Mouse (Mus musculus) testis, adult 2 months (tissue): ENCODE results near the gene Btbd9. TPM values are rescaled to one million over a fixed set of nuclear protein-coding genes. Genes with fewer than 3 reads are reported as not detected.

ENCODE experiments used
- H3K27ac ChIP-seq: fragments of 200-500 bp; 2 replicates; pipeline ENCODE4 v1.5.1; 2012; ENCODE audit warnings: low read depth, low read length; ENCODE audit not compliant: control insufficient read depth, insufficient read depth
- H3K27me3 ChIP-seq: fragments of 200-500 bp; 2 replicates; pipeline ENCODE4 v1.6.1; 2012; ENCODE audit warnings: mild to moderate bottlenecking, low read length, moderate library complexity; ENCODE audit not compliant: control insufficient read depth, insufficient read depth
- H3K36me3 ChIP-seq: fragments of 200-500 bp; 2 replicates; pipeline ENCODE4 v1.6.1; 2012; ENCODE audit warnings: mild to moderate bottlenecking, low read length; ENCODE audit not compliant: control insufficient read depth, insufficient read depth
- H3K4me1 ChIP-seq: fragments of 200-500 bp; 2 replicates; pipeline ENCODE4 v1.6.1; 2012; ENCODE audit warnings: low read length; ENCODE audit not compliant: control insufficient read depth, insufficient read depth
- H3K4me3 ChIP-seq: fragments of 200-500 bp; 2 replicates; pipeline ENCODE4 v1.5.1; 2012; ENCODE audit warnings: low read depth, mild to moderate bottlenecking, low read length, moderate library complexity, mixed read lengths; ENCODE audit not compliant: control insufficient read depth
- CTCF ChIP-seq: fragments of 200-500 bp; IDR thresholded peaks from 2 replicates; pipeline ENCODE4 v1.5.1; 2012; ENCODE audit warnings: low read depth, mild to moderate bottlenecking, inconsistent platforms, low read length, moderate library complexity; ENCODE audit not compliant: control insufficient read depth, insufficient read depth, insufficient replicate concordance
- POLR2A ChIP-seq: fragments of 200-500 bp; IDR thresholded peaks from 2 replicates; pipeline ENCODE4 v1.6.1; 2012; ENCODE audit warnings: low read depth, mild to moderate bottlenecking, inconsistent platforms, low read length, moderate library complexity; ENCODE audit not compliant: control insufficient read depth
- polyA plus RNA-seq: library from polyadenylated mRNA; depleted of rRNA; stranded (reverse); fragments of >200 nt; gene quantifications from 2 replicates; pipeline ENCODE4 v1.2.3, GENCODE M21; 2012

The Btbd9 gene
- polyA plus RNA-seq, 1 experiment = 87.1 TPM

- Histone ChIP-seq H3K4me3 (no peak overlapping the region), H3K36me3 (no peaks in the 10 kb centered on the region), H3K4me1 (no peaks in the 10 kb centered on the region), H3K27me3 (no peaks in the 10 kb centered on the region), H3K27ac (no peak overlapping the region)
- TF ChIP-seq POLR2A = no peak
- no peak for TF ChIP-seq CTCF
Observed at GRCm38 (mm10) chr17:30533098-30533497, 43.2 kb downstream of the Btbd9 start.

- Histone ChIP-seq H3K27ac (no peak overlapping the region), H3K36me3 (no peaks in the 10 kb centered on the region), H3K4me3 (no peak overlapping the region), H3K27me3 (no peaks in the 10 kb centered on the region), H3K4me1 (no peaks in the 10 kb centered on the region)
- TF ChIP-seq CTCF (no peak), POLR2A (no peak)
Observed at GRCm38 (mm10) chr17:30530542-30530940, 45.7 kb downstream of the Btbd9 start.

GRCm38 (mm10) chr17:30529632-30530541 is 46.4 kb downstream of the Btbd9 start:
- Histone ChIP-seq H3K4me3 (no peak overlapping the region), H3K27ac (no peak overlapping the region), H3K36me3 (no peaks in the 10 kb centered on the region), H3K27me3 (no peaks in the 10 kb centered on the region), H3K4me1 (no peaks in the 10 kb centered on the region)
- TF ChIP-seq CTCF = no peak
- TF ChIP-seq POLR2A = no peak

GRCm38 (mm10) chr17:30525405-30526295 is 50.6 kb downstream of the Btbd9 start:
- no peak overlapping the region for H3K4me3 ChIP-seq
- peaks cover 1% of the 10 kb centered on the region; the same call in 1 of the 2 replicates for H3K36me3 ChIP-seq
- H3K4me1 ChIP-seq = no peaks in the 10 kb centered on the region
- H3K27me3 ChIP-seq = no peaks in the 10 kb centered on the region
- TF ChIP-seq CTCF = no peak
- no peak for TF ChIP-seq POLR2A
- H3K27ac ChIP-seq = no peak overlapping the region

- no peak for TF ChIP-seq CTCF
- Histone ChIP-seq H3K4me1 (no peaks in the 10 kb centered on the region), H3K27me3 (no peaks in the 10 kb centered on the region), H3K36me3 (peaks cover 1% of the 10 kb centered on the region; the same call in 1 of the 2 replicates), H3K27ac (no peak overlapping the region), H3K4me3 (no peak overlapping the region)
Observed at GRCm38 (mm10) chr17:30524451-30524850, 51.8 kb downstream of the Btbd9 start.

GRCm38 (mm10) chr17:30523783-30524182 is 52.5 kb downstream of the Btbd9 start:
- TF ChIP-seq CTCF (no peak), POLR2A (no peak)
- H3K36me3 ChIP-seq = peaks cover 1% of the 10 kb centered on the region; the same call in 1 of the 2 replicates
- no peak overlapping the region for H3K27ac ChIP-seq
- no peak overlapping the region for H3K4me3 ChIP-seq
- no peaks in the 10 kb centered on the region for H3K27me3 ChIP-seq
- no peaks in the 10 kb centered on the region for H3K4me1 ChIP-seq
